In genomic region chr11:78455308-78455707, GRCm38 (mm10) we compare ENCODE assay signal across 9 mouse cellular contexts. TPM values are rescaled to one million over a fixed set of nuclear protein-coding genes. Genes with fewer than 3 reads are reported as not detected.
DNase-seq lines count a peak whose midpoint lies in the region; ATAC-seq and TF ChIP-seq lines count a peak whose summit lies in the region.
"Had no signal": no experiment of that assay in that cellular context is flagged by ENCODE, and none has a peak within 500 bp of the region (broad histone marks: within the 10 kb centered on the region; RNA-seq: fewer than 3 reads in every experiment).

No protein-coding gene starts in this region.

- no peak overlapping the region for H3K4me3 ChIP-seq in cerebellum, adult 2 months (replicated peaks; ENCODE audit: insufficient read depth, low read depth, low read length)
- H3K4me3 ChIP-seq in liver, embryonic 11.5 days (ENCODE audit: low read depth, low read length): no peak overlapping the region
- no peak overlapping the region for H3K4me3 ChIP-seq in lung, embryonic 14.5 days (ENCODE audit: low read depth, low read length)

- TF ChIP-seq POLR2A in cerebellum, adult 2 months (IDR thresholded peaks at IDR 0.05; ENCODE audit: borderline replicate concordance, insufficient read depth, low read length): no peak

- 36% methylated on average over 5 of the region's 5 CpGs for WGBS in cerebellum, adult 2 months
- 37% methylated on average over 5 of the region's 5 CpGs for WGBS in liver, embryonic 11.5 days
- WGBS in lung, embryonic 14.5 days: 26% methylated on average over 5 of the region's 5 CpGs

- H3K27me3 ChIP-seq in cerebellum, adult 2 months (ENCODE audit: control insufficient read depth, insufficient read depth, low read length): no peaks in the 10 kb centered on the region
- H3K27me3 ChIP-seq in liver, embryonic 11.5 days (replicated peaks; ENCODE audit: control insufficient read depth, insufficient read depth, low read length): no peaks in the 10 kb centered on the region
- H3K27me3 ChIP-seq in lung, embryonic 14.5 days (ENCODE audit: insufficient read depth, low read length): no peaks in the 10 kb centered on the region

- no peak overlapping the region for H3K9ac ChIP-seq in liver, embryonic 11.5 days (ENCODE audit: low read depth, low read length)
- H3K9ac ChIP-seq in lung, embryonic 14.5 days: no peak overlapping the region

- TF ChIP-seq CTCF in cerebellum, adult 2 months (IDR thresholded peaks at IDR 0.05; ENCODE audit: borderline replicate concordance, insufficient read depth, low read depth, low read length): peak; percentile 30; the same call in 1 of the 2 replicates
- peak; percentile 68 for TF ChIP-seq CTCF in lung, embryonic 14.5 days (IDR thresholded peaks at IDR 0.05; ENCODE audit: low read depth)

- ATAC-seq in liver, embryonic 11.5 days (replicated peaks; ENCODE audit: low FRiP score): no peak
- ATAC-seq in lung, embryonic 14.5 days (ENCODE audit: insufficient read depth): no peak
- ATAC-seq in activated CD4-positive, CD25-positive, alpha-beta regulatory T cell, adult 4 months: no peak

- no peaks in the 10 kb centered on the region for H3K4me1 ChIP-seq in cerebellum, adult 2 months (ENCODE audit: control insufficient read depth, insufficient read depth, low read length)
- no peaks in the 10 kb centered on the region for H3K4me1 ChIP-seq in liver, embryonic 11.5 days (replicated peaks; ENCODE audit: control insufficient read depth, insufficient read depth, low read length)
- H3K4me1 ChIP-seq in lung, embryonic 14.5 days (ENCODE audit: insufficient read depth): no peaks in the 10 kb centered on the region

- no peak overlapping the region for H3K4me2 ChIP-seq in liver, embryonic 11.5 days
- no peak overlapping the region for H3K4me2 ChIP-seq in lung, embryonic 14.5 days

- no peak for DNase-seq in cerebellum, adult 2 months
- no peak for DNase-seq in cerebellum, adult 8-10 months
- DNase-seq in liver: peak; percentile 34
- DNase-seq in liver, embryonic 11.5 days (ENCODE audit: low spot score): no peak
- peak; percentile 33 for DNase-seq in T-cell, adult 2 months (ENCODE audit: low spot score)
- peak; percentile 48 for DNase-seq in forelimb bud, embryonic 11.5 days (ENCODE audit: low read depth, low spot score)
- peak; percentile 73 for DNase-seq in lung, embryonic 14.5 days

- no peak overlapping the region for H3K27ac ChIP-seq in cerebellum, adult 2 months (ENCODE audit: insufficient read depth, low read length)
- no peak overlapping the region for H3K27ac ChIP-seq in liver, embryonic 11.5 days (ENCODE audit: low read depth, low read length)
- H3K27ac ChIP-seq in lung, embryonic 14.5 days (ENCODE audit: low read depth): no peak overlapping the region

- no peaks in the 10 kb centered on the region for H3K36me3 ChIP-seq in liver, embryonic 11.5 days (ENCODE audit: control insufficient read depth, insufficient read depth, low read length)
- no peaks in the 10 kb centered on the region for H3K36me3 ChIP-seq in lung, embryonic 14.5 days (ENCODE audit: insufficient read depth)

- no peaks in the 10 kb centered on the region for H3K9me3 ChIP-seq in liver, embryonic 11.5 days (ENCODE audit: control insufficient read depth, low read length)
- no peaks in the 10 kb centered on the region for H3K9me3 ChIP-seq in lung, embryonic 14.5 days (ENCODE audit: low read depth, low read length)

RNA-seq across cellular contexts. Expression of gene Slc46a1, which starts 10.2 kb away (rescaled TPM):
- polyA plus RNA-seq in cerebellum, adult 2 months (2012; rRNA removed): 15.2 and 15.4 TPM in 2 replicates
- 9.8 and 12.1 TPM in 2 replicates for polyA plus RNA-seq in liver, embryonic 11.5 days (2014; fragmentation: Nextera tagmentation; extraction: Ambion mirVana)
- polyA plus RNA-seq in lung, embryonic 14.5 days (2014; fragmentation: Nextera tagmentation; extraction: Ambion mirVana): 13.5 and 14.3 TPM in 2 replicates
- 1 to 10 TPM; 1.0 to 1.4 TPM for polyA plus RNA-seq in activated CD4-positive, CD25-positive, alpha-beta regulatory T cell, adult 4 months (2017; shearing (Covaris generic))

RNA-seq across cellular contexts. Expression of gene Slc13a2, which starts 33.3 kb away (rescaled TPM):
- not detected in 2 replicates for polyA plus RNA-seq in cerebellum, adult 2 months (2012; rRNA removed)
- polyA plus RNA-seq in liver, embryonic 11.5 days (2014; fragmentation: Nextera tagmentation; extraction: Ambion mirVana): not detected in 2 replicates
- polyA plus RNA-seq in lung, embryonic 14.5 days (2014; fragmentation: Nextera tagmentation; extraction: Ambion mirVana): not detected in 2 replicates
- polyA plus RNA-seq in activated CD4-positive, CD25-positive, alpha-beta regulatory T cell, adult 4 months (2017; shearing (Covaris generic)): not detected

RNA-seq across cellular contexts. Expression of gene Sarm1, which starts 42.2 kb away (rescaled TPM):
- polyA plus RNA-seq in cerebellum, adult 2 months (2012; rRNA removed): 29.0 and 32.0 TPM in 2 replicates
- 0.44 and 0.71 TPM in 2 replicates for polyA plus RNA-seq in liver, embryonic 11.5 days (2014; fragmentation: Nextera tagmentation; extraction: Ambion mirVana)
- polyA plus RNA-seq in lung, embryonic 14.5 days (2014; fragmentation: Nextera tagmentation; extraction: Ambion mirVana): 1.2 and 1.4 TPM in 2 replicates
- polyA plus RNA-seq in activated CD4-positive, CD25-positive, alpha-beta regulatory T cell, adult 4 months (2017; shearing (Covaris generic)): 1 to 10 TPM; 1.0 to 1.7 TPM

RNA-seq across cellular contexts. Expression of gene Vtn, which starts 43.6 kb away (rescaled TPM):
- polyA plus RNA-seq in cerebellum, adult 2 months (2012; rRNA removed): 142 and 143 TPM in 2 replicates
- 220 and 245 TPM in 2 replicates for polyA plus RNA-seq in liver, embryonic 11.5 days (2014; fragmentation: Nextera tagmentation; extraction: Ambion mirVana)
- 0.20 and 0.50 TPM in 2 replicates for polyA plus RNA-seq in lung, embryonic 14.5 days (2014; fragmentation: Nextera tagmentation; extraction: Ambion mirVana)
- not detected for polyA plus RNA-seq in activated CD4-positive, CD25-positive, alpha-beta regulatory T cell, adult 4 months (2017; shearing (Covaris generic))

RNA-seq across cellular contexts. Expression of gene Sebox, which starts 47.9 kb away (rescaled TPM):
- 14.7 and 17.3 TPM in 2 replicates for polyA plus RNA-seq in cerebellum, adult 2 months (2012; rRNA removed)
- 0.21 and 0.32 TPM in 2 replicates for polyA plus RNA-seq in liver, embryonic 11.5 days (2014; fragmentation: Nextera tagmentation; extraction: Ambion mirVana)
- polyA plus RNA-seq in lung, embryonic 14.5 days (2014; fragmentation: Nextera tagmentation; extraction: Ambion mirVana): not detected in 2 replicates
- polyA plus RNA-seq in activated CD4-positive, CD25-positive, alpha-beta regulatory T cell, adult 4 months (2017; shearing (Covaris generic)): not detected
- polyA plus RNA-seq: heart, embryonic 16.5 days had no signal

Comparison
In these comparisons a context has a peak if more than half of its experiments do, and no peak if none do; other contexts are left out.
1. DNase-seq: peak in liver (single experiment), T-cell, adult 2 months (single experiment), forelimb bud, embryonic 11.5 days (single experiment) and lung, embryonic 14.5 days (single experiment); none in cerebellum, adult 2 months (0 of 2), cerebellum, adult 8-10 months (single experiment) and liver, embryonic 11.5 days (single experiment).
2. RNA of gene Sarm1, which starts 42.2 kb away (polyA plus RNA-seq): 29.0 to 32.0 TPM in cerebellum, adult 2 months; 1.0 to 1.7 TPM in activated CD4-positive, CD25-positive, alpha-beta regulatory T cell, adult 4 months, 1.2 to 1.4 TPM in lung, embryonic 14.5 days and 0.44 to 0.71 TPM in liver, embryonic 11.5 days; every median in the first group is over 10 times any median in the second.